Mouse (Mus musculus): ENCODE measurements around the gene Itih5.
A peak's percentile ranks its signal among the peaks of the same experiment; 100 is the strongest.

Itih5 gene

DNA sequence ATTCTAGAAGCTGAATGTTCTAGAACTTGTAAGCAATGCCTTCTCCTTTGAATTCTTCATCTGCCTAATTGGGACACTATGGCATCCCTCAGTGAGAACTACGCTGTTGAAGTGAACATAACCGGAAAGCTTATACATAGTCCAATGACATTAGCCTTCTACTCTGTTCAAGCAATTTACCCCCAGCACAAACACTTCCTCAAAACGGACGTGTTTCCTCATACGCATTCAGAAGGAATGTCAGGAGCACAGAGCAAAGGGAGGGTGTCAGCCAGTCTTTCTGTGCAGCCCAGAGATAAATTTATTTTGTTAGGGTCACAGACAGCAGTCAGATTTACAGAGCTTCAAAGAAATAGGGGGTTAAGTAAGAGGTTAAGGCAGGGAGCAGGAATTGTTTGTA lies 108.0 kb downstream of the Itih5 start:
- no peak for DNase-seq (ENCODE audit: low spot score)

DNA sequence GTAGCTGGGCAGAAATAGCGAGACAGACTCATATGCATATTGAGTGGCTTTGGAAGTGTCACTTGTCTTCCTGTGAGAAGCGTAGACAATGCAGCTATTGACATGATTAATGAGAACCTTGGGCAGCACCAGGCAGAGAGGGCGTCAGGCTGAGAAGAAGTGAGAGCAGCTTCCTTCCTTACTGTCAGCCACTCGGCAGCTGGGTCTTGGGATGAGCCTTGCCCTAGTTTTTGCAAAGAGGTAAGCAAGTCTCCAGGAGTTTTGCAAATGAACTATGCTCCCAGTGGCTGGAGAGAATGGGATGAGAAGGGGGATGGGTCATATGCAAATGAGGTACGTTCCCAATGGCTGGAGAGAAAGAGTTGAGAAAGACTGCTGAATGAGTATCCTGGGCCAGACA lies 109.4 kb downstream of the Itih5 start:
- no peak for DNase-seq (ENCODE audit: low spot score)

GRCm38 (mm10) chr2:10263909-10264489 lies 110.6 kb downstream of the Itih5 start:
- DNase-seq (ENCODE audit: low spot score), result no peak

- no peak for DNase-seq (ENCODE audit: low spot score)
Measured at GRCm38 (mm10) chr2:10265881-10266280, 112.5 kb downstream of the Itih5 start.

- DNase-seq (ENCODE audit: low spot score), result no peak
Measured at GRCm38 (mm10) chr2:10272604-10273115, 119.3 kb downstream of the Itih5 start.

GRCm38 (mm10) chr2:10273541-10274050 lies 120.2 kb downstream of the Itih5 start:
- no peak for DNase-seq (ENCODE audit: low spot score)

- no peak for DNase-seq (ENCODE audit: low spot score)
Measured at GRCm38 (mm10) chr2:10276194-10276593, 122.8 kb downstream of the Itih5 start.

- no peak for DNase-seq (ENCODE audit: low spot score)
Measured at GRCm38 (mm10) chr2:10283686-10284085, 130.3 kb downstream of the Itih5 start.

GRCm38 (mm10) chr2:10284636-10285270 lies 131.4 kb downstream of the Itih5 start:
- DNase-seq (ENCODE audit: low spot score), result no peak

DNA sequence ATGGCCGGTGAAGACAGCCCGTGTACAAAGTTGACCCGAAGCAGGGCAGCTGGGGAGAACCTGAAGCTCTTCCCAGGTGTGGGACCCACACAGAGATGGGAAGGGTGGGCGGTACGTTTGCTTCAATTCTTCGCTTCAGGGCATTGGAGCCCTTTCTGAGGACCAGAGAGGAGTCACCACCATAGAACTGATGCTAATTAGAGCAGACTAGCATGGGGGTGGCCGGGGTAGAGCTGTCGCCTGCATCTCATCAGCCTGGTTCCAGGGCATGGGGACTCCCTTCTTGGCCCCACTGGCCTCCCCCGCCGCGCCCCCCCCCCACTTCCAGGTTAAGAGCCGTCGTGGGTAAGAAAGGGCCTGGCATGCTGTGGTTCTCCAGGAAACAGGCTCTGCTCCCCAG lies 132.6 kb downstream of the Itih5 start:
- DNase-seq (ENCODE audit: low spot score), result no peak

GRCm38 (mm10) chr2:10288142-10288831 lies 134.9 kb downstream of the Itih5 start:
- DNase-seq (ENCODE audit: low spot score), result peak; percentile 45

- no peak for DNase-seq (ENCODE audit: low spot score)
Measured at GRCm38 (mm10) chr2:10288881-10289280, 135.5 kb downstream of the Itih5 start.

DNA sequence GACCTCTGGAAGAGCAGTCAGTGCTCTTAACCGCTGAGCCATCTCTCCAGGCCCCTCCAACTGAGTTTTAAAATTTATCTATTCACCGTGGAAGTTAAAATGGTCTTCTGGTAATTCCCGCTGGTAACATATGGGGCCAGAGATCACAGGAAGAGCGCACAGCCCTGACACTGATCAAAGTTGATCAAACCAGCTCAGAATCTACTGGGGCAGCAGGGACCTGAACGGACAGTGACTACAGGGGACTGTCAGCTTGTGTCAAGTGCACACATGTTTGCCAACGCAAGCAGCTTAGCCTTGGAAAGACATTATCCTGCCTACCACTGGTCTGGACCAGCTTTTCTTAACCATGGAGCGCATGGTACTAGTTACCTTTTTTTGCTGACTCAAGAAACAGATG lies 136.7 kb downstream of the Itih5 start:
- no peak for DNase-seq (ENCODE audit: low spot score)

DNA sequence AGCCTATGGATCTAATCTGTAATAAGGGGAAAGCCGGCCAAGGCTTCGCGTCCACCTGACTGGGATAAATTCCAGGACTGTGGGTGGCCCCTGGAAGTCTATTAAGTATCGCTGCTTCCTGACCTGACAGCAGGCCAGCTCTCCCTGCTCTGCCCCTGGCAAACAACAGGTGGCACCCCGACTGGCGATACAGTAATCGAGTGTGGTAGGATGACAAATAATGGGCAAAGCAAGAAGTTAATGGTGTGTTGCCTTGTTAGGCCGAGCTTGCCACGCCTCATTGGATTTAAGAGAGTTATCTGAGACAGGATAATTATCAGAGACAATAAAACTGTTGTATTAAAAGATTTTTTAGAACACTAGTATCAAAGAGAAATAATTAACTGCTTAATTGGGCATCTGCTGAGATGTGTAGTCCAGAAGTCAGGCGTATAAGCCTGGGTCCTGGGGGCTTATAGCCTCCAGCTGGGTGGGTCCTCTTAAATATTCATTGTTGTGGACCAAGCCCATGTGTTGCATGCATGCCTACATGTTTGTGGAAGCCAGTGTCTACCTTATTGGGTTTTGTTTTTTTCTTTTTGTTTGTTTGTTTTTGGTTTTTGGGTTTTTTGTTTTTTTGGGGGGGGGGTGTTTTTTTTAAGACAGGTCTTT lies 140.3 kb downstream of the Itih5 start:
- DNase-seq (ENCODE audit: low spot score), result no peak

DNA sequence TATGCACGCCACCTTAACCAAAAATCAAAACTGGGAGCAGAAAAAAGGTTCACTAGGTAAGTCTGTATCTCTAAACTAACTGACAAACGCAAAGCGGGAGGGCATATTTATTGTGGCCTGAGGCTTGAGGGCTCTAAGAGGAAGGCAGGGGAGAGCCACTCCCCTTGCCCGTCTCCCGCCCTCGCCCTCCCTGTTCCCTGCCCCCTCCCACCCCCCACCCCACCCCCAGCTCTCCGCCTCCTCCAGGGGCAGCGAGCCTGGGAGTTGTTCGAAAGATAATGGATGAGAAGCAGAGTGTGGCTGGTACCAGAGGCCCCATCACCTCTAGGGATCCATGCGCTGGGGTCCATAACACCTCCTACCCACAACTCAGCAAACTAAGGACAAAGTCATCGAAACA lies 142.5 kb downstream of the Itih5 start:
- no peak for DNase-seq (ENCODE audit: low spot score)

- no peak for DNase-seq (ENCODE audit: low spot score)
Measured at GRCm38 (mm10) chr2:10300244-10300643, 146.9 kb downstream of the Itih5 start.

DNA sequence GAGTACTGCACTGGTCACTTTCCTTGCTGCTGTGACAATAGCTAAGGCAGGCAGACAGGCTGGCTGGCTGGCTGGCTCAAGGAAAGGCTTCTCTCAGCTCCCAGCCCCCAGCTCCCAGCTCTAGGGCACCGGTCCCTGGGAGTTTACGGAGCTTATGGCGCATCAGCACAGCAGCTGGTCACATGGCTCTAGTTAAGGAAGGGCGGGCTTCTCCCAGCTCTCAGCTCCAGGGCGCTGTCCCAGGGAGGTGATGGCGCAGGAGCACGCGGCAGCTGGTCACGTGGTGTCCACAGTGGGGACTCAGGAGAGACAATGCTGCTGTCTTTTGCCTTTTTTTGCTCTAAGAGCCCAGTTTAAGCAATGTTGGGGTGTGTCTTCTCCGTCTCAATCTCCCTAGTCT lies 147.4 kb downstream of the Itih5 start:
- DNase-seq (ENCODE audit: low spot score), result no peak

GRCm38 (mm10) chr2:10301391-10301790 lies 148.0 kb downstream of the Itih5 start:
- no peak for DNase-seq (ENCODE audit: low spot score)

- DNase-seq (ENCODE audit: low spot score), result no peak
Measured at GRCm38 (mm10) chr2:10301997-10302396, 148.6 kb downstream of the Itih5 start.

- no peak for DNase-seq (ENCODE audit: low spot score)
Measured at GRCm38 (mm10) chr2:10304911-10305310, 151.5 kb downstream of the Itih5 start.
